Mouse (Mus musculus): ENCODE data around the gene Prkar2a. TPM values are rescaled to one million over a fixed set of nuclear protein-coding genes. Genes with fewer than 3 reads are reported as not detected.

The Prkar2a gene
- polyA plus RNA-seq, 1 experiment from 2014 or later: 68.1 TPM

DNA sequence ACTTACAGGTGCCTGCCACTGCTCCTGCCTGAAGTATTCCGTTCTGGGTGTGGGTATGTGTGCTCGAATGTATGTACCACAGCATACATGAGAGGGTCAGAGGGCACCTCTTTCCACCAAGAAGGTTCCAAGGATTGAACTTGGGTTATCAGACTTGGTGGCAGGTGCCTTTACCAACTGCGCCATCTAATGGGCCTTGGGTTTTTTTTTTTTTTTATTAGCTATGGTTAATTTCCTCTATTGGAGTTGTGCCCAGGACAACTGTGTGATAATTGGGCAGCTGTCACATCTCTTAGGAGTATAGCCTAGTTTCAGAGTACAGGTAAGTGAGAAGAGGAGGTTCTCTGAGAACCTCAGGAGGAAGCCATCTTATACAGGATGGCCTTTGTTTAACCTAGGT lies 110.5 kb downstream of the Prkar2a start:
- DNase-seq (no peak), ATAC-seq (ENCODE audit: low FRiP score, low TSS enrichment) (no peak)
- 93% methylated on average over 3 of the region's 3 CpGs for WGBS
- Histone ChIP-seq H3K9me3 (ENCODE audit: control insufficient read depth, low read length) (no peaks in the 10 kb centered on the region), H3K4me1 (ENCODE audit: control insufficient read depth, insufficient read depth, low read length) (peaks cover 17% of the 10 kb centered on the region), H3K27ac (replicated peaks; ENCODE audit: low read depth, low read length) (no peak overlapping the region), H3K9ac (replicated peaks; ENCODE audit: low read length) (no peak overlapping the region), H3K4me2 (ENCODE audit: low read length) (no peak overlapping the region), H3K4me3 (replicated peaks; ENCODE audit: low read depth, low read length) (no peak overlapping the region), H3K27me3 (ENCODE audit: control insufficient read depth, insufficient read depth, low read length) (no peaks in the 10 kb centered on the region), H3K36me3 (ENCODE audit: control insufficient read depth, insufficient read depth, low read length) (peaks cover 84% of the 10 kb centered on the region)

Small RNA genes lying within 50 kb of the gene (microRNA-seq; reads per million reads assigned to microRNA genes)
- gene Gm26298: not detected

Other genes starting within 250 kb of the Prkar2a start
- 48.8 and 58.2 TPM in 2 replicates for gene Ccdc71, start 228.8 kb upstream of the Prkar2a start, polyA plus RNA-seq (2014; fragmentation: Nextera tagmentation; extraction: Ambion mirVana)
- 59.3 and 61.2 TPM in 2 replicates for gene Klhdc8b, start 227.7 kb upstream of the Prkar2a start, polyA plus RNA-seq (2014; fragmentation: Nextera tagmentation; extraction: Ambion mirVana)
- gene Lamb2, start 209.6 kb upstream of the Prkar2a start, polyA plus RNA-seq (2014; fragmentation: Nextera tagmentation; extraction: Ambion mirVana): 9.4 and 15.9 TPM in 2 replicates
- 64.3 and 72.5 TPM in 2 replicates for gene Usp19, start 198.7 kb upstream of the Prkar2a start, polyA plus RNA-seq (2014; fragmentation: Nextera tagmentation; extraction: Ambion mirVana)
- gene Qars, start 181.6 kb upstream of the Prkar2a start, polyA plus RNA-seq (2014; fragmentation: Nextera tagmentation; extraction: Ambion mirVana): 61.8 and 70.8 TPM in 2 replicates
- gene Qrich1, start 172.5 kb upstream of the Prkar2a start, polyA plus RNA-seq (2014; fragmentation: Nextera tagmentation; extraction: Ambion mirVana): 119 and 146 TPM in 2 replicates
- gene Impdh2, start 129.0 kb upstream of the Prkar2a start, polyA plus RNA-seq (2014; fragmentation: Nextera tagmentation; extraction: Ambion mirVana): 99.3 and 107 TPM in 2 replicates
- 76.7 and 86.2 TPM in 2 replicates for gene Ndufaf3, start 121.9 kb upstream of the Prkar2a start, polyA plus RNA-seq (2014; fragmentation: Nextera tagmentation; extraction: Ambion mirVana)
- 263 and 271 TPM in 2 replicates for gene Dalrd3, start 119.4 kb upstream of the Prkar2a start, polyA plus RNA-seq (2014; fragmentation: Nextera tagmentation; extraction: Ambion mirVana)
- gene Wdr6, start 110.6 kb upstream of the Prkar2a start, polyA plus RNA-seq (2014; fragmentation: Nextera tagmentation; extraction: Ambion mirVana): 273 and 274 TPM in 2 replicates
- 27.0 and 30.5 TPM in 2 replicates for gene P4htm, start 91.6 kb upstream of the Prkar2a start, polyA plus RNA-seq (2014; fragmentation: Nextera tagmentation; extraction: Ambion mirVana)
- gene Arih2, start 39.9 kb upstream of the Prkar2a start, polyA plus RNA-seq (2014; fragmentation: Nextera tagmentation; extraction: Ambion mirVana): 37.6 and 45.3 TPM in 2 replicates
- gene Slc25a20, start 27.2 kb upstream of the Prkar2a start, polyA plus RNA-seq (2014; fragmentation: Nextera tagmentation; extraction: Ambion mirVana): 26.8 and 33.8 TPM in 2 replicates
- 256 and 286 TPM in 2 replicates for gene Ip6k2, start 94.5 kb downstream of the Prkar2a start, polyA plus RNA-seq (2014; fragmentation: Nextera tagmentation; extraction: Ambion mirVana)
- gene Nckipsd, start 119.1 kb downstream of the Prkar2a start, polyA plus RNA-seq (2014; fragmentation: Nextera tagmentation; extraction: Ambion mirVana): 24.3 and 27.4 TPM in 2 replicates
- 19.5 and 20.7 TPM in 2 replicates for gene Celsr3, start 137.0 kb downstream of the Prkar2a start, polyA plus RNA-seq (2014; fragmentation: Nextera tagmentation; extraction: Ambion mirVana)
- gene Slc26a6, start 164.0 kb downstream of the Prkar2a start, polyA plus RNA-seq (2014; fragmentation: Nextera tagmentation; extraction: Ambion mirVana): 16.6 and 18.2 TPM in 2 replicates
- 0.47 TPM in 1 of 2 replicates, not detected in the other for gene Tmem89, start 225.3 kb downstream of the Prkar2a start, polyA plus RNA-seq (2014; fragmentation: Nextera tagmentation; extraction: Ambion mirVana)
- 432 and 472 TPM in 2 replicates for gene Uqcrc1, start 247.3 kb downstream of the Prkar2a start, polyA plus RNA-seq (2014; fragmentation: Nextera tagmentation; extraction: Ambion mirVana)

Data from midbrain, embryonic 14.5 days (tissue).